Mouse (Mus musculus): ENCODE measurements at regions not wholly inside any gene's neighbourhood (a gene's known extent, or its start where the extent isn't known, plus 50 kb on each side); places are given as distances from the start of the nearest gene placed in this dataset.

- no peak for DNase-seq (ENCODE audit: low read depth, low spot score)
Observed at GRCm38 (mm10) chr17:48881946-48882345, 50.2 kb upstream of the Lrfn2 start.
